Mouse (Mus musculus) erythroblast, embryonic 14.5 days (primary cell): ENCODE results near the gene Tbata.

Source experiments
- GATA1 ChIP-seq: IDR thresholded peaks from 2 replicates; pipeline ENCODE4 v1.6.1; 2012; ENCODE audit warnings: low read length, inconsistent platforms, mixed read lengths
- TAL1 ChIP-seq: IDR thresholded peaks from 3 replicates; pipeline ENCODE4 v1.6.1; 2012; ENCODE audit warnings: low read length, inconsistent platforms, mixed read lengths

DNA sequence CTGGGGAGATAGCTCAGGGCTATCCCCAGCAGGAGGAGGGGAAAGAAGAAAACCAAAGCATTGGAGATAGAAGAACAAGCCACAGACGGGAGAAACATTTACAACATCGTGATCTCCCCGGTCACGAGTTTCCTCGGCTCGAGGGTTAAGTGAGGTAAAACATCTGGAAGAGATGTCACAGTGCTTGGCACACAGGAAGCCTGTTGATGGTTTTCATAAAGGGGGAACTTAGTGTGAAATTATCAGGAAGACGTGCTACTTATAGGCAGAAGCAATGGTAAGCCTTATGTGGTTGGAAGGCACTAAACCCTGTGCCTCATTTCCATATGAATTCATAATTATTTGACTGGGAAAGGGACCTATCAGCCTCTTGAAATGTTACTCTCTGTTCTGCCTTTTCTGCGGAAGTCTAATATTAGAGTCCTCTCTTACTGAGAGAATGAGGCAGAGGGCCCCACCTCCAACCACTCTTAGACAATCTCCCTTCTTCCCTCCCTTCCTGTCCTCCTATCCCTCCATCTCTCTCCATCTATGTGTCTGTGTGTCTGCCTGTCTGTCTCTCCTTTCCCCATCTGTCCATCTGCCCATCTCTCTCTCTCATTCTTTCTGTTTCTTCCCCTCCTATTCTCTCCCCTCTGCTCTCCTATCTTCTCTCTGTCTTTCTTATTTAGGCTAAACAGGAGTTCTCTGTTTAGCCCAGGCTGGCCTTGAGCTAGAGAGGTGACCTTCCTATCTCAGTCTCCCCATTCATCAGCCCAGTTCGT, 4.2 kb upstream of the Tbata start:
- no peak for TF ChIP-seq TAL1
- no peak for TF ChIP-seq GATA1
